Mouse (Mus musculus) intestine, postnatal 0 days (tissue): ENCODE results near the gene Gm17581. TPM values are rescaled to one million over a fixed set of nuclear protein-coding genes. Genes with fewer than 3 reads are reported as not detected.
A peak's percentile ranks its signal among the peaks of the same experiment; 100 is the strongest.

Source experiments
- ATAC-seq: fragments of 200-750 bp; cut with Nextera tagmentation; 2 replicates; pipeline ENCODE4 v1.8.0; 2017; ENCODE audit warnings: mild to moderate bottlenecking, moderate TSS enrichment, moderate library complexity
- H3K27ac ChIP-seq: fragments of 300-500 bp; sonication (generic); 2 replicates; pipeline ENCODE4 v1.5.1; 2014; ENCODE audit warnings: mild to moderate bottlenecking, low read depth, low read length, moderate library complexity
- H3K27me3 ChIP-seq: fragments of 300-500 bp; sonication (generic); replicated peaks from 2 replicates; pipeline ENCODE4 v1.6.1; 2014; ENCODE audit warnings: low read length, mixed read lengths; ENCODE audit not compliant: control insufficient read depth, insufficient read depth
- H3K36me3 ChIP-seq: fragments of 300-500 bp; sonication (generic); 2 replicates; pipeline ENCODE4 v1.6.1; 2014; ENCODE audit warnings: mild to moderate bottlenecking, moderate library complexity; ENCODE audit not compliant: control insufficient read depth, insufficient read depth
- H3K4me1 ChIP-seq: fragments of 300-500 bp; sonication (generic); replicated peaks from 2 replicates; pipeline ENCODE4 v1.6.1; 2014; ENCODE audit warnings: antibody characterized with exemption, low read length, mixed read lengths; ENCODE audit not compliant: control insufficient read depth, insufficient read depth
- H3K4me2 ChIP-seq: fragments of 300-500 bp; sonication (generic); replicated peaks from 2 replicates; pipeline ENCODE4 v1.6.1; 2014; ENCODE audit warnings: low read depth, mild to moderate bottlenecking, moderate library complexity
- H3K4me3 ChIP-seq: fragments of 300-500 bp; sonication (generic); 2 replicates; pipeline ENCODE4 v1.5.1; 2014; ENCODE audit warnings: low read depth, low read length
- H3K9ac ChIP-seq: fragments of 300-500 bp; sonication (generic); 2 replicates; pipeline ENCODE4 v1.6.1; 2014; ENCODE audit warnings: mild to moderate bottlenecking, low read depth, low read length
- H3K9me3 ChIP-seq: fragments of 300-500 bp; sonication (generic); 2 replicates; pipeline ENCODE4 v1.6.1; 2016; ENCODE audit warnings: mixed run types; ENCODE audit not compliant: control insufficient read depth
- CTCF ChIP-seq: sonication (generic); IDR thresholded peaks from 2 replicates; pipeline ENCODE4 v1.5.1; 2016; ENCODE audit warnings: low read depth, mild to moderate bottlenecking, control low read depth, antibody characterized with exemption, moderate library complexity
- WGBS: fragments of 180-500 bp; shearing (Covaris S2); extraction: QIAGEN DNeasy Blood & Tissue Kit; methylation state at CpG from one replicate; pipeline ENCODE4 v1.1.7; 2014; 5-methylcytosine and 5-hydroxymethylcytosine counted together
- polyA plus RNA-seq: library from polyadenylated mRNA; unstranded; fragments of >200 nt; fragmentation: Nextera tagmentation; extraction: Ambion mirVana; gene quantifications from 2 replicates; pipeline ENCODE4 v1.2.1, GENCODE M21; 2015

Gene Gm17581
- polyA plus RNA-seq, 1 experiment from 2014 or later = not detected

DNA sequence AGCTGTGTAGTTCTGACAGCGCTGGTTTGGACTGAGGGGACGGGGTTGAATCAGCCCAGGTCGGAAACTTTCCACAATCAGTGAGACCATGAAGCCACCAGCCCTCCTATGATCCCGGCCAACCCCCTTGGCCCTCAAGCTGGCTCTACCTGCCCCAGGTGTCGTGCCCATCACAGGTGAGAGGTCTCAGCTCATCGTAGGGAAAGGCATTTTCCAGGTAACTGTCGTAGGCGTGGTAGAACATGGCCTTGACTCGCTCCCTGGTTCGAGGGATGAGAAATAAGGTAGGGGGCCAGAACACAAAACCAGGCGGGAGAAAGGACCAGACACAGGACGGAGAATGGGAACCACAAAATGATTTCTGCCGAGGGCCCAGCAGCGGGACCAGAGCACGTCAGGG is 6.9 kb downstream of the Gm17581 start:
- 3% methylated on average over 15 of the region's 15 CpGs for WGBS
- 0 out of 2 replicates have a peak, but pooled peaks have one; percentile 1 for ATAC-seq

DNA sequence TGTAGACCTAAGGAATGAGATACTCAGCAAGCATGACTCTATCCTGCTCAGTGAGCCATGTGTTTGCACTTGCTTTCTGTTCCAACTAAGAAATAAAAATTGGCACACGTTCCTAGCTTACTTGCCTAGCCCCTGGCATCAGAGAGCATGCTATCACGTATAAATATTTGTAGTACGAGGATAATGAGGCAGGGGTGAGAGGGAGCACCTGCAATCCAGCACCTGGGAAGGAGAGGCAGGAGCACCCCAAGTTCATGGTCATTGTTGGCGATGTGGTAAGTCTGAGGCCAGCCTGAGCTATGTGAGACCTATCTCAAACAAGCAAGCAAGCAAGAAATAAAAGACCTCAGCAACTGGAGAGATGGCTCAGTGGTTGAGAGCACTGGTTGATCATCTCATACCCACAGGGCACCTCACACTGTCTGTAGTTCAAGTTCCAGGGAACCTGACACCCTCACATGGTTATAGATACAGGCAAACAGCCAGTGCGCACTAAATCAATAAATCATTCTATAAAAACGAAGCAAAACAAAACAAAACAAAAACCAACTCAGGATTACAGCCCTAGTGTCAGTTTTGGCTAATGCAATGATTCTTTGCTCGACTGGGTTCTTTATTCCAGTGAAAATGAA is 7.8 kb downstream of the Gm17581 start:
- H3K4me2 ChIP-seq = peak overlapping the region; percentile 88
- no peaks in the 10 kb centered on the region for H3K9me3 ChIP-seq
- H3K4me3 ChIP-seq = peak overlapping the region; percentile 63
- no peak for TF ChIP-seq CTCF
- no peak; the same call in 1 of the 2 replicates for ATAC-seq
- H3K9ac ChIP-seq = no peak overlapping the region
- H3K27ac ChIP-seq = no peak overlapping the region
- peaks cover 20% of the 10 kb centered on the region; the same call in 1 of the 2 replicates for H3K36me3 ChIP-seq
- H3K4me1 ChIP-seq = 0 out of 2 replicates have a peak, but pooled peaks cover 4% of the 10 kb centered on the region
- WGBS = 36% methylated on average over 7 of the region's 7 CpGs
- H3K27me3 ChIP-seq = no peaks in the 10 kb centered on the region

More for the DNA sequence above, 6.9 kb downstream of the Gm17581 start:
- peaks cover 16% of the 10 kb centered on the region; the same call in 1 of the 2 replicates for H3K36me3 ChIP-seq
- 0 out of 2 replicates have a peak, but pooled peaks cover 4% of the 10 kb centered on the region for H3K4me1 ChIP-seq
- peak overlapping the region; percentile 10; the same call in 1 of the 2 replicates for H3K27ac ChIP-seq
- H3K9ac ChIP-seq = peak overlapping the region; percentile 67
- peak overlapping the region; percentile 88 for H3K4me2 ChIP-seq
- no peaks in the 10 kb centered on the region for H3K27me3 ChIP-seq
- TF ChIP-seq CTCF = no peak
- H3K4me3 ChIP-seq = peak overlapping the region; percentile 63
- no peaks in the 10 kb centered on the region for H3K9me3 ChIP-seq

DNA sequence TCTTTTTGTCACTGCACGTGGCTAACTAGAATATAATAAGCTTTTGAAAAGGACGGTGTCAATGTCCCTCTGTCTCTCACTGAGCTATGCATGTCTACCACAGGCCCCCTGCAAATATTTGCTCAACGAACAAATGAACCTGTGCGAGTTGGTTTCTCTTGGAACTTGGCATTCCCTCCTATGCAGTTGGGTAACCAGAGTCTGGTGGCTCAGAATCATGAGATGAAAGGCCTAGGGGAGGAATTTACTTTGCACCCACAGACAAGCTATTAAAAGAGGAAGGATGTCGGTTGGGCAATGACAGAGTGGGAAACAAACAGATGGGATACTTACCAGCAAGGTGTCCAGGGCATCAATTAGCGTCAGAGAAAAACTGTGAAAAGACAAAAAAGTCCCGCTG is 9.4 kb downstream of the Gm17581 start:
- Histone ChIP-seq H3K27me3 (no peaks in the 10 kb centered on the region), H3K4me1 (0 out of 2 replicates have a peak, but pooled peaks cover 4% of the 10 kb centered on the region), H3K27ac (no peak overlapping the region), H3K9ac (no peak overlapping the region), H3K4me3 (no peak overlapping the region), H3K4me2 (no peak overlapping the region), H3K9me3 (no peaks in the 10 kb centered on the region), H3K36me3 (peaks cover 30% of the 10 kb centered on the region; the same call in 1 of the 2 replicates)
- no peak for TF ChIP-seq CTCF
- no peak for ATAC-seq
- WGBS = 75% methylated on average over 7 of the region's 7 CpGs

DNA sequence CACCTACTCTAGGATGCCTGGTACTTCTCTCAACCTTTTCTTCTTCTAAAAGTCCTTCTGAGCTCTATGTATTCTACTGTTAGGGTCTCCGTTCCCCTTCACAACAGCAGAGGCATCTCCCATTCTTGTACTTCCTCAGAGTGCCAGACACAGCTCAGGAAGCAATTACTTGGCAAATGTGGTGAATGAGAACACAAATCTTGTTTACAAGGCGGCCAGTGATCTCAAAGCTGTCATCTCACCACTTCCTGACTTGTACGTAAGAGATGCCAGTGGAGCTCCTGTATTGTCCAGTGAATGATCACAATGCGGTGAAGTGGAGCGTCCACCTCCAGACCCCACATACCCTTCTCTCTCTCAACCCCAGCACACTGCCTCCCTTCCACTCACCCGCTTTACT is 11.1 kb downstream of the Gm17581 start:
- Histone ChIP-seq H3K4me2 (no peak overlapping the region), H3K9me3 (no peaks in the 10 kb centered on the region), H3K9ac (no peak overlapping the region), H3K4me1 (0 out of 2 replicates have a peak, but pooled peaks cover 4% of the 10 kb centered on the region), H3K27me3 (no peaks in the 10 kb centered on the region), H3K4me3 (no peak overlapping the region), H3K36me3 (peaks cover 39% of the 10 kb centered on the region; the same call in 1 of the 2 replicates), H3K27ac (no peak overlapping the region; the same call in 1 of the 2 replicates)
- no peak for TF ChIP-seq CTCF
- 86% methylated on average over 6 of the region's 6 CpGs for WGBS
- no peak for ATAC-seq

GRCm38 (mm10) chr2:155724036-155724435 is 11.6 kb downstream of the Gm17581 start:
- WGBS = 59% methylated on average over 5 of the region's 5 CpGs
- TF ChIP-seq CTCF = no peak
- peaks cover 44% of the 10 kb centered on the region; the same call in 1 of the 2 replicates for H3K36me3 ChIP-seq
- H3K27me3 ChIP-seq = no peaks in the 10 kb centered on the region
- no peak overlapping the region for H3K4me3 ChIP-seq
- H3K9me3 ChIP-seq = no peaks in the 10 kb centered on the region
- ATAC-seq = no peak
- 0 out of 2 replicates have a peak, but pooled peaks cover 4% of the 10 kb centered on the region for H3K4me1 ChIP-seq
- no peak overlapping the region; the same call in 1 of the 2 replicates for H3K27ac ChIP-seq
- H3K4me2 ChIP-seq = no peak overlapping the region
- H3K9ac ChIP-seq = no peak overlapping the region

DNA sequence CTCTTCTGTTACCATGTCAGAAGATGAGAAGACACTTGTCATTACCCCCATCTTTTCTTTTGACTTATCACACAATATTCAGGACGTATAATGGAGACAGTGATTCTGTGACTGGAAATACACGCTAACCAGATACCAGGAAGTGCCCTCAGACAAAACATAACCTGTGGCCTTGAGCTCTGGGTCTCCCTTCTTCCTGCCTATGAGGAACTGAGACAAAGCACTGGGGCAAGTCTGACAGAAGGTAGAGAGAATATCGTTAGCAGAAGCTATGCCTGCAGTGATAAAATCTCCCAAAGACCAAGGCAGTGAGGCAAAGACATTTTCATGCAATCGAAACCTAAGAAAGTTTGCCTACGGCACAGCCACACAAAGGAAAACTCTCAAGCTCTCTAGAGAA is 15.1 kb downstream of the Gm17581 start:
- ATAC-seq = no peak
- H3K4me1 ChIP-seq = no peaks in the 10 kb centered on the region
- no peaks in the 10 kb centered on the region for H3K9me3 ChIP-seq
- no peak for TF ChIP-seq CTCF
- 66% methylated on average over 5 of the region's 5 CpGs for WGBS
- peaks cover 52% of the 10 kb centered on the region for H3K36me3 ChIP-seq
- H3K27ac ChIP-seq = peak overlapping the region; percentile 24
- H3K27me3 ChIP-seq = no peaks in the 10 kb centered on the region
- H3K4me3 ChIP-seq = no peak overlapping the region
- no peak overlapping the region for H3K4me2 ChIP-seq
- H3K9ac ChIP-seq = no peak overlapping the region
